Mouse (Mus musculus): ENCODE results near the gene Phlpp2.

GRCm38 (mm10) chr8:109982386-109983105 lies 114.2 kb downstream of the Phlpp2 start:
- TF ChIP-seq GATA1 (IDR thresholded peaks at IDR 0.05; ENCODE audit: borderline replicate concordance, low read length) = no peak
- no peak for TF ChIP-seq FLI1 (IDR thresholded peaks at IDR 0.05; ENCODE audit: low read length)
